Mouse (Mus musculus) urinary bladder, postnatal 4 days (tissue): ENCODE data around the gene Gpr157.
"Not testable (repeated sequence)": the region's sequence is repeated elsewhere in the genome, so short reads cannot be mapped to it uniquely, and the experiment has no call there.

ENCODE experiments used
- DNase-seq, 2 experiments: peaks; one replicate each; pipeline ENCODE4 v3.0.0; 2021 to 2022; ENCODE audit warnings: low spot score in 2 of 2

Gpr157 gene

GRCm38 (mm10) chr4:150087161-150087889 lies at the start of gene Gpr157:
Gene Gpr157, plus strand, starts transcription at chr4:150087365.
- DNase-seq: peak; percentile 85 to 89

- DNase-seq: no peak
Measured at GRCm38 (mm10) chr4:150038533-150038932, 48.6 kb upstream of the Gpr157 start.

GRCm38 (mm10) chr4:150040003-150040581 lies 47.1 kb upstream of the Gpr157 start:
- no peak for DNase-seq

- not testable (repeated sequence) for DNase-seq
Measured at GRCm38 (mm10) chr4:150040856-150041255, 46.3 kb upstream of the Gpr157 start.

- no peak for DNase-seq
Measured at GRCm38 (mm10) chr4:150041346-150042110, 45.6 kb upstream of the Gpr157 start.

GRCm38 (mm10) chr4:150043591-150043990 lies 43.6 kb upstream of the Gpr157 start:
- no peak for DNase-seq

GRCm38 (mm10) chr4:150048038-150048437 lies 39.1 kb upstream of the Gpr157 start:
- peak in 1 of 2 experiments; percentile 52 for DNase-seq

- DNase-seq: no peak
Measured at GRCm38 (mm10) chr4:150048478-150049156, 38.5 kb upstream of the Gpr157 start.

GRCm38 (mm10) chr4:150049157-150049513 lies 38.0 kb upstream of the Gpr157 start:
- DNase-seq: no peak

- no peak for DNase-seq
Measured at GRCm38 (mm10) chr4:150049564-150050226, 37.5 kb upstream of the Gpr157 start.

GRCm38 (mm10) chr4:150051514-150051913 lies 35.7 kb upstream of the Gpr157 start:
- DNase-seq: no peak

- DNase-seq: no peak
Measured at GRCm38 (mm10) chr4:150052380-150052779, 34.8 kb upstream of the Gpr157 start.

GRCm38 (mm10) chr4:150056171-150056570 lies 31.0 kb upstream of the Gpr157 start:
- no peak for DNase-seq

- no peak for DNase-seq
Measured at GRCm38 (mm10) chr4:150057722-150058121, 29.4 kb upstream of the Gpr157 start.

- no peak for DNase-seq
Measured at GRCm38 (mm10) chr4:150059841-150060468, 27.2 kb upstream of the Gpr157 start.

- no peak for DNase-seq
Measured at GRCm38 (mm10) chr4:150060469-150061170, 26.5 kb upstream of the Gpr157 start.

GRCm38 (mm10) chr4:150061432-150062225 lies 25.5 kb upstream of the Gpr157 start:
- peak in 1 of 2 experiments; percentile 42 for DNase-seq

GRCm38 (mm10) chr4:150066706-150067323 lies 20.4 kb upstream of the Gpr157 start:
- DNase-seq: no peak

GRCm38 (mm10) chr4:150068216-150068615 lies 18.9 kb upstream of the Gpr157 start:
- DNase-seq: no peak
